Mouse (Mus musculus): Measurements from ENCODE around the gene Usp54.

The Usp54 gene

DNA sequence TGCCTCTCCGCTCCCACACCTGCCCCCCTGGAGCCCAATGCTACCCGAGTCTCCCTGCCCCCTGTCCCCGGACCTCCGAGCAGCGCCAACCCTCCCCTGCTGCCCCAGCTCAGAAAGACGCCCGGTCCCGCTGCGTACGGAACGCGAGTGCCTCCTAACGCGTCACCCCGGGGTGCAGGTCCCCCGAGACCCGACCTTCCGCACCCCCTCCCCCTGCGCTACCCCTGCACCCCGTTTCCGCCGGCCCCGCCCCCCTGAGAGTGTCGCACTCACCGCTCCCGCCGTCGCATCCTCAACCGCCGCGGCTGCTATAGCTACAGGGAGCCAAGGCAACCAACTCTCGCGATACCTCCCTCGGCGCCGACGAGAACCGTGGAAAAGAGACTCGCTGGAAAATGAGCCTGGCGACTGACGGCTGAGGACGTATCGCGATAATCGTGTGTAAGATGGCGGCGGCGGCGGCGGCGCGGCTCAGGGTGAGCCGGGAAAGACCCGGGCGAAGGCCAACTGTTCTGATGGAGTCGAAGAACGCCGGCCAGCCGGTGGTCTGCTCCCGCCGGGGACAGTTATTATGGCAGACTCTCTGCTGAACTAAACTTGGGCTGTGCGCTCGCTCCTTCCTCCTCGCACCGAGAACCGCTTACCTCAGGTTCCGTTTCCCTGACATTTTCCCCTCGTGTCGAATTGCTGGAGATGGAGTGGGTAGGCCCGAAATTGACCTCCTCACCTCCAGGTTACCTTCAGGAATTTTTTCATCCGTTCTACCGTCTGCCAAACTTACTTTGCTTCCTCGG is at the start of gene Usp54:
TSS of gene Usp54 (minus strand) at position 420 of the 794 bp plus-strand sequence.
- DNase-seq (ENCODE audit: low spot score), result peak; percentile 96

DNA sequence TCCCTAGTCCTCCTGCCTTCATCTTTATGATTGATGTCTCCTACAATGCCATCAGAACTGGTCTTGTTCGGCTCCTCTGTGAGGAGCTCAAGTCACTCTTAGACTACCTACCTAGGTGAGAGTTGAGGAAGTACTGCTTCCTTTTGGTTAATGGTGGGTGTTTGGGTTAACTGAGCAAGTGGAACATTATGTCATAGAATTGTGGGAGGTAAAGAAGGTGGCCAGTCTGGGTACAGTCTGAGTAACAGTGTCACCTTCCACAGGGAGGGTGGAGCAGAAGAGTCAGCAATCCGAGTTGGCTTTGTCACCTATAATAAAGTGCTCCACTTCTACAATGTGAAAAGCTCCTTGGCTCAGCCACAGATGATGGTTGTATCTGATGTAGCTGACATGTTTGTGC is 48.1 kb upstream of the Usp54 start:
- no peak for DNase-seq (ENCODE audit: low spot score)

DNA sequence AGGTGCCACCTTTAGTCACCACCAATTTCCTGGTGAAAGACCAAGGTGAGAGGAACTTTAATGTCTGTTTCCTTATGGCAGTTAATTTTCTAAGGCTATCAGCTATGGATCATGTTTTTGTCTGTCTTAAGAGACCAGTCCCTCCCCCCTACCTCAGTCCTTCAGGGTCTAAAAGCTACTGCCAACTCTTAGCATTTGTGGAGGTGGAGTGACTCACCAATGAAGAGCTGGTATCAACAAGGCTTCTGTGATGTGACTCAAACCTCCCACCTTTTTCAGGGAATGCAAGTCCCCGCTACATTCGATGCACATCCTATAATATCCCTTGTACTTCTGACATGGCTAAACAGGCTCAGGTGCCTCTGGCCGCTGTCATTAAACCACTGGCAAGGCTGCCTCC is 45.7 kb upstream of the Usp54 start:
- DNase-seq (ENCODE audit: low spot score), result no peak

DNA sequence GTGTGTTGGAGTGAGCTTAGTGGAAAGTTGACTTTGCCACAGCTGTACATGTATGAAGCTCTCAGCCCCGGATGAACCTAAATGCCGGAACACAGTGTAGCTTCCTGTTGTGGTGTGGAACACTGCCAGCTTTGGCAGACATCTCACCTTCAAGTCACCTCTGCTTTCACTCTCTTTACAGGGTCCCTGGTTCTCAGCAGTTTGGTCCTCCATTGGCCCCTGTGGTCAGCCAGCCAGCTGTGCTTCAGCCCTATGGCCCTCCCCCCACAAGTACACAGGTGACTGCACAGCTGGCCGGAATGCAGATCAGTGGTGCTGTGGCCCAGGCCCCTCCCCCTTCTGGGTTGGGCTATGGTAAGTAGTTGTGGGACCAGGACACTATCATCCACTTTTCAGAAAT is 41.6 kb upstream of the Usp54 start:
- no peak for DNase-seq (ENCODE audit: low spot score)

DNA sequence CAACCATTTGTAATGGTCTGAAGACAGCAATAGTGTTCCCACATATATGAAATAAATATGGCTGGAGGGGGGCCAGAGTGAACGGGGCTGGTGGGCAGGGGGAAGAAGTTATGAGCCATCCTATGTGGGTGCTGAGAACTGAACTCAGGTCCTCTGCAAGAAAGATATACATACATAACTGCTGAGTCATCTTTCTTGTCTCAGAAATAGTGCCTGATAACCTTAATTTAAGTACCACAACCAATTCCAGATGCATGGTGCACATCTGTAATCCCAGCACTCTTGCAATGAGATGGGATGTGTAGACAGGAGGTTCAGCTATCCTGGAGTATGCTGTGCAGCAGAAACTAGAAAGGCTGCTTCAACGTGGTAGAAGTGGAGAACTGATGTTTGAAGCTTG is 40.9 kb upstream of the Usp54 start:
- no peak for DNase-seq (ENCODE audit: low spot score)

DNA sequence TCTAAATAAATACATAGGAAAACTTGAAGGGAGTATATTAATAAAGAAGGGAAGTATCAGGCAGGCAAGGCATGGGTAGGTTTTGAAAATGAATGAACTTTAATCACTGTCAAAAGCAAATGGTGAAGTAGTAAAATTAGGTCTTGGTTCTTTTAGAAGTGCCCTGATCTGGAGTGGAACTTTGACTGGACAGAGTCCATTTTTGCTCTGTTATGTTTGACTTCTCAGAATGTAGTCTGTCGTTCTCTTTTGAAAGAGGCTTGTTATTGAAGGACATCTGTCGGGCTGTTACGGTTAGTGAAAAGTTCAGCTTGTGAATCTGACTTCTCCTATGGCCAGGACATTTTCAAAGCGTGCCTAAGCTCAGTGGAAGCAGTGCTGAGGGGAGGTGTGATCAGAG is 37.0 kb upstream of the Usp54 start:
- no peak for DNase-seq (ENCODE audit: low spot score)

DNA sequence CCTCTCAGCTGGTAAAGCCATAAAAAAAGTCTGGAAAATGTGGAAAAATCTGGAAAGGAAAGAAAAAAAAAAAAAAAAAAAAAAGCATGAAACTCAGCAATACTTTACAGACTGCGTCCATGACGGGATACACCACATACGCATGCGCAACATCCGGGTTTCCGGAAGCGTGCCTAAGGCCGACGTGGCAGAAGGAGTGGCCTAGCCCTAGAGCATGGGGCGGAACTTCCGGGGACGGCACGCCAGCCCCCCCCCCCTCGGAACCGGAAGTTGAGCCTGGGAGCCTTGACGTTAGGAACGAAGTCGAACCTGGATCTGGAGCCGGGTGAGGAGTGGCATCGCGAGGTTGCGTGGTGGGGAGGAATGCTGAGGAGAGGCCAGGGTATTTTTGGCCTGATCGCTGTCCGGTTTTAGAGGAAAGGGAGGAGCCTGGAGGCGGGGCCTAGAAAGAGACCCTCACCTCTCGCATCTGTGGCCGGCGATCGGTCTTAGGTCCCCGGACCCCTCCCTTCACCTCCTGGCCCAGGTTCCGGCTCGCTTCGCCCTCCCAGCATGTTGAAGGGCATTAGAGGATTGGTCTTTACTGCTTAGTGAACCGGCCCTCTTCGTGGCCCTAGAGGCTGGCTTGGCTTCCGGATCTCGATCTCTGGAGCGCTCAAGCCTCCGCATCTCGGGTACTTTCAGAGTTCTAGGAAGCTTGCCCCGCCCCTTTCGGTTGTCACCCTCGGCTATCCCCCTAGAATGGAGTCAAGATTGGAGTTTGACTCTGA is 33.4 kb upstream of the Usp54 start, which contains the start of gene Sec24c:
TSS of gene Sec24c (plus strand) at position 245 of the 770 bp plus-strand sequence.
- DNase-seq (ENCODE audit: low spot score), result peak; percentile 99

DNA sequence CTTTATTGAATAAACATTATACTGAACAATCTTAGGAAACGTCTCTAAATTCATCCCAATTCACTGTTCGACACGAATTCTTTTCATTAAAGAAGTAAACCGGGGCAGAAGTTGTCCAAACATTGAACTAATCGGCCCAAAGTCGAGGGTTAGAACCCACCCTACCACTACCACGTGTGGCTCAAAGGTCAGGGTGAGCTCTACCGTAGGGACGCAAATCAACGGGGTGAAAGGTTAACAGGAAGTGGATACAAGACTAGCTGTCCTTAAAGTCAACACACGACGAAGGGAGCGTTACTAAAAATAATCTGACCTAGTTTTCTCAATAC is 32.8 kb upstream of the Usp54 start:
- DNase-seq (ENCODE audit: low spot score), result peak; percentile 88

DNA sequence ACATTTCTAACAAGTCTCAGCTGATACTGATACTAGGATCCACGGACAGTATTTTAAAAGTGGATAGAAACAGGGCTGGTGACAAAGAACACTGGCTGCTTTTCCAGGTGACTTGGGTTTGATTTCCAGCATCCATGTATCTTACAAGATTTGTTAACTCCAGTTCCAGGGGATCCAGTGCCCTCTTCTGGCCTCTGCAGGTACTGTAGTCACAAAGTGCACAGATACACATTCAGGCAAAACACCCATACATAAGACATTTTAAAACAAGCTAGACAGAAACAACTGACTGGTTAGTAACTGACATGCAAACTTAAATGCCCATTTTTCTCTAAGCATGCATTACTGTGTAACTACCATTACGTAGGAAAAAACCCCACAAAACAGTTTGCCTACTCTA is 32.1 kb upstream of the Usp54 start:
- DNase-seq (ENCODE audit: low spot score), result no peak

DNA sequence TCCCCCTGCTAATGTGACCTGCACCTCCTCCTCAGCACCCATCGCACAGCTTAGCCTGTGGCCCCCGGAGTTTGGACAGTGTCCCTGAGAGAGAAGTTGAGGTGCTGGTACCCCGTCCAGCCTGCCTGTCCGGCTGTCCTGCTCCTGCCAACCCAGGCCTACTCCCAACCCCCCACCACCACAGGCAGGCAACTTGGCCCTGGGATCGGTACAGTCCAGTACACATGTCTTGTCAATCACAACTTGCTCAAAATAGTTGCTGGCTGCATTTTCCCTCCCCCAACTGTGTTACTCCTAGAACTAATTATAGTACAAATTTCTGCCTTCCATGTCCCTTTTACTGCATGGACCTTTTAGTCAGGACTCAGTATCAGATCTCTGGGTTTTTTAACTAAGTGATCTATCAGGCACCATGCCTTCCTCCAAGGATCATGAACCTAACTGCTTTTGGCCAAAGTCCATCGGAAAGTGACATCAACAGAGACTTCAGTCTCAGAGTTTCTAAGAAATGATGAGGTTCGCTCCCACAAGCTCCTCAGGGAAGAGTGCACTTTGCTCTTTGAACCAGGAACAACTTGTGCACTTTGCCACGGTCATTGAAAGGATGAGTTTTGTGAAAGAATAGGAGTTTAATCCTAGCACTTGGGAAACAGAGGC is 27.4 kb upstream of the Usp54 start, which contains the start of gene Synpo2l:
TSS of gene Synpo2l (minus strand) at position 201 of the 657 bp plus-strand sequence.
- peak; percentile 74 for DNase-seq (ENCODE audit: low spot score)

DNA sequence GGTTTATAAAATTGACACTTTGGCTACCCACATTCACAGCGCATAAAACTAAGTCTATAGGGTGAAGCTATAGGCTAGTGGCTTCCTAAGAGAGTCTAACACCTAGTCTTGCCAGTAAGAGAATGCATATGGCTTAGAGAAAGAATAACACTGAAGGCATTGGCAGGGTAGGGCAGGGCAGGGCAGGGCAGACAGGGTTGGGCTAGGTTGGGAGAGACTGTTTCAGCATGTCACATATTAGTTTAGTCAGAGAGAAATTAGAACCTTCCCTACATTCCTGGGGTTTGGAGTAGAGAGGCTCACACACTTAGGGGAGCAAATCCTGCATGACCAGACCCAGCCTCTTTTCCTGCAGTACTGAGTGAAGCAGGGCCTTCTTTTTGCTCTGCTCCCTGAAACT is 26.6 kb upstream of the Usp54 start:
- DNase-seq (ENCODE audit: low spot score), result no peak

DNA sequence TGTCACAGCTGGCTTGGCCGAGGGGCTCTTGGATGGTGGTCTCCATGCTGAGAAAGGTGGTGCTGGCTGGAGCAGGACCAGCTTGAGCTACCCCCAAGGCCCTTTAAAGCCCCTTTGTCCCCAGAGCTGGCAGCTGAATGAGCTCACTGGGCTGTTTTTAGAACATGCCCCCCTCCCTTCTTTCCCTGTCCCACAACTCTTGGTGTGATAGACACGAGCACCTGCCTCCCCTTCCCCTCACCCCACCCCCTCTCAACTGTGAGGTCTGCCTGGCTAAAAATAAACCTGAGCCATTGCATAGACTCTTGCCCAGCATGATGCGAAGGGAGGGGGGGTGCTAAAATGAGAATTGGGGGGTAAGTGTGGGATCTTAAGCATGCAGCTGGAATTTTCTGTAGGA is 23.6 kb upstream of the Usp54 start:
- DNase-seq (ENCODE audit: low spot score), result no peak

DNA sequence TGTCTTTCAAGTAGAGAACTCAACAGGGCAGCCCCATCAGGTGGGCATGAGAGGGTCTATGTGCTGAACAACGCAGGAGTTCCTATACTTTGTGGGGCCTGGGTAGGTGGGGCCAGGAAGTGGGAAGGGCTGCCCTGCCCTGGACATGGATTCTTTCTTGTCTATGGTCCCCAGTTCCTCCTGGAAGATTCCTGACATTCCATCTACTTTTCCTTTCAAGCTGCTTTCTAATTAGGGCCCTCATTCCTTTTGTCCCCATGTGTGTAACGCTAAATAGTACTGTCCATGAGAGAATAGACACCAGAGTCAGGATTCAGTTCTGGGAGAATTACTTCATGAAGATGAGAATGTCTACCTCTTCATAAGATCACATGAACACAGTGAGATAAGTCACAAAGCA is 22.7 kb upstream of the Usp54 start:
- DNase-seq (ENCODE audit: low spot score), result no peak

DNA sequence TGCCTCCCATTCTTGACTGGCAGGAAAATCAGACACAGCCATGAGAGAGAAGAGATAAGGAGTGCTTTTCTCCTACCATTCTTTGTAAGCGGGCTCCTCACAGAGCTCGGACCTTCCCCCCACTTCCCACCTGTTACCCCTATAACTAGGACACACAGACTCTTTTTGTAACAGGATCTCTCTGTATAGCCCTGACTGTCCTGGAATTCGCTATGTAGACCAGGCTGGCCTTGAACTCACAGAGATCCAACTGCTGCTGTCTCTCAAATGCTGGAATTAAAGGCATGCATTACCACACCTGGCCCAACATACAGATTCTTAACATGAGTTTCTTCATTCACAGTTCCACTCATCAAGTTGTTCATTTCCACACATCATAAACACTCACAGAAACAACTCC is 21.9 kb upstream of the Usp54 start:
- no peak for DNase-seq (ENCODE audit: low spot score)

DNA sequence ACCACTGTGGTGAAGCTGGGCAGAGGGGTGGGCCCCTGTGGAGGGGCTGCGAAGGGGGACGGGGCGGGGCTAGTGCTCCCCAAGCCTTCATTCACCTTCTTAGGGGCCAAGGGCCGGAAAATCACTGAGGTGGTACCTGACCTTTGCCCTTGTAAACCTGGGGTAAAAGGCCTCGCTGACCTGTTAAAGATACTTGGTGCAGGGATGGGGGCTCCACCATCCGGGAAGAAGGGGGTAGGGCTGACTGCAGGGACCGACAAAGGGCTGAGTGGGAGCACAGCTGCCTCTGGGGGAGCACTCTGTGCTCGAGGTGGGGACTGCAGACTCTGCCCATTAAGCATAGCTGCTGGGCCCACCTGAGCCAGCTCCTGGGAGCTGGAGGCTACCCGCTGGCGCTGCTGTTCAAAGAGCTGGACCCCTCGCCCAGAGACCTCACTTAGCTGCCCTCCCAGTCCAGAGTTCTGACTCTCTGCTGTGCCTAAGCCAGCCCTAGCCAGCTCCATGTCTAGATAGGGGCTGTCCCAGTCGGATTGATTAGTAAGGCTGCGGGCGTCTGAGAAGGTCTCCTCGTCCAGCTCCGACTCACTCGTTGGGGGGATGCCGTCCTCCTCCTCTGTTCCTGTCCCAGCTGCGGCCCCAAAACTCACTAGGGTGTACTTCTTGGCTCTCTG is 20.9 kb upstream of the Usp54 start:
- peak; percentile 73 for DNase-seq (ENCODE audit: low spot score)

DNA sequence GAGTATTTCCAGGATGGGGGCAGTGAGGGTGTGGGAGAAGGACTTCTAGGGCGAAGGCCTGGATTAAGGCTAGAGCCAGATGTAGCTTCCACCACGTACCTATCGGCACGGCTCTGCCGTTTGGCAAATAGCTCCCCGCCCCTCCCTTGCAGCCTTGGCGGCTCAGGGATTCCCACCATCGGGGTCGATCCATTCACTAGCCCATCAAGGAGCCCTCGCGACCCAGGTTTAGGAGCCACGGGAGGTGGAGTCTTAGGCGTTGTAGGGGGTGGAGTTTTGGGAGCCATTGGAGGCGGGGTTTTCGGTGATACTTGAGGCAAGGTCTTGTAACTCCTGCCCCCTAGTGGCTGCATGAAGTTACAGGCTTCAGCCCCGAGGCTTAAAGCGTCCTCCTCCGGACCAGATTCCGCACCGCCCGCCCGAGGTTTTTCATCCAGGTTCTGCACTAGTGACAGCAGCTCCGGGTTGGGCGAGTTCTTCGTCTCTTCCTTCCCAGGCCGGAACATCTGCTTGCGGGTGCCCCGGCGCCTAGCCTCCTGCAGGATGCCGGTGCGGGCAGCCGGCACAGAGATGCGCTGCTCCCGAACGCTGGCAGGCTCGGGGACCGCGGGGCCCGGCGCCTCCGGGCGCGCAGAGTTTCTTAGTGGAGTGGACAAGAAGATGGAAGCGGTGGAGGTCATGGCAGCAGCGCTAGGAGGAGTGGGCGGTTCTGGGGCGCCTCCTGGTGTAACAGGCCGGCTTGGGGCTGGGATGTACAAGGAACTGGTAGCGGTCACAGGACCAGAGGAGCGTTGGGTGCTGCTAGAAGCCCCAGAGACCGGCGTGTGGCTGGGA is 20.2 kb upstream of the Usp54 start:
- peak; percentile 94 for DNase-seq (ENCODE audit: low spot score)

DNA sequence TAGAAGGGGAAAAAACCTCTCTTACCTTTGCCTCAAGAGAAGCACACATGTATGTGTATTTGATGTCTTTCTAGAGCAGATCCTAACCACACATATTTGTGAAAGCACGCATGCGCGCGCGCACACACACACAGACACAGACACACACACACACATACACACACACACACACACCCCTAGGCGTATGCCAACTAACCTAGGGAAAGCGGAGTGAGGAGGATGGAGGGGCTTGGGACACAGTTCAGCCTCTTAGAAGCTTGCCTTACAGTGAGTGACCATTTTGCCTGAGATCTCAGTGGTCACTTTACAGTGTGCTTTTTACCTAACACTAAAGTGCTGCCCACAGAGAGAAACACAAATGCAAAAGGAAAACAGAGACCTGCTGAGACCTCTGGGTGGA is 18.8 kb upstream of the Usp54 start:
- DNase-seq (ENCODE audit: low spot score), result no peak

DNA sequence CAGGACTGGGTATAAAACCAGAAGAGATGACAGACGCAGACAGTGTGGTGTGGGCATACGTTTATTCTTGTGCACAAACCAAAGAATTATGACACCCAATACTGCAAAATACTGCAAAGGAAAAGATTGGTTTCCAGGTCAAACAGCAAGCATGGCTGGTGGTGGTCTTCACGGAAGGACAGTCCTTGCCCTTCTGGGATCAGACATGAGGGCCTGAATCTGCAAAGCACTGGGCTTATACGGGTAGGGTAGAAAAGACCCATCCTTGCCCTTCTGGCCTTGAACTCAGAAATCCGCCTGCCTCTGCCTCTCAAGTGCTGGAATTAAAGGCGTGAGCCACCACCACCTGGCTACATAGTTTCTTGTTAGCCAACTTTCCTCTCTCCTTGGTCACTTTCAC is 18.0 kb upstream of the Usp54 start:
- no peak for DNase-seq (ENCODE audit: low spot score)

DNA sequence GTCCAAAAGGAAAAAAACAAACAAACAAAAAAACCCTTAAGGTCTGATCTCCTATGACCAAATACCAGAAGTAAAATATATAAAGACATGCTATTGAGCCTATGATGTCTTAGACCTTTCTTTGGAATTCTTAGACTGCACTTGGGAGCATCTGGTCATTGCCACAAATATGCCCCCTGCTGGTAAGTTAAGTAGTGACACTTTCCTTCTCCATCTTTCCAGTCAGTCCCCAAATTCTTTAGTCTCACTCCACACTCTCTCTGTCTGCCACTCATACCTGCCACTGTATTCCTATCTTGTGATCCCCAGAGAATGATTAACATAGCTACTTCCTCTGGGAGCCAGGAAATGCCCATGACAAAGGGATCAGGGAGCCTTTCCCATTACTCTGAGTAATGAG is 17.5 kb upstream of the Usp54 start:
- no peak for DNase-seq (ENCODE audit: low spot score)

DNA sequence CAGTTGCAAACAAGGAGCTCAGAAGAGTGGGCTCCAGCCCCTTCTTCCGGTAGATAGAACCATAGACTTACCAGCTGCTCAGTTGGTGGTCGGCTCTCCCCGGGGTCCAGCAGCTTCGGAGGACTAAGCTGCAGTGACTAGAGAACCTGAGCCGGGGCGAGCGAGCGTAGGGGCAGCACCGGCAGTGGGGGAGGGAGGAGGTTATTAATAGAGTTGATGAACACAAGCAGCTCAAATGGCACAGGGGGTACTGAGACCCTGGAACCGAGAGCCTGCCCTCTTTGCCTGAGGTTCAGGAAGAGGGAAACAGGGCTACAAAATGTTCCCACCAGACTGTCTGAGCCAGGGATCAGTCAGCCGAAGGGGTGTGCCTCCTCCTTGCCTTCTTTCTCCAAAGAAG is 15.5 kb upstream of the Usp54 start, which contains the start of gene Myoz1:
TSS of gene Myoz1 (minus strand) at position 180 of the 400 bp plus-strand sequence.
- DNase-seq (ENCODE audit: low spot score), result no peak

DNA sequence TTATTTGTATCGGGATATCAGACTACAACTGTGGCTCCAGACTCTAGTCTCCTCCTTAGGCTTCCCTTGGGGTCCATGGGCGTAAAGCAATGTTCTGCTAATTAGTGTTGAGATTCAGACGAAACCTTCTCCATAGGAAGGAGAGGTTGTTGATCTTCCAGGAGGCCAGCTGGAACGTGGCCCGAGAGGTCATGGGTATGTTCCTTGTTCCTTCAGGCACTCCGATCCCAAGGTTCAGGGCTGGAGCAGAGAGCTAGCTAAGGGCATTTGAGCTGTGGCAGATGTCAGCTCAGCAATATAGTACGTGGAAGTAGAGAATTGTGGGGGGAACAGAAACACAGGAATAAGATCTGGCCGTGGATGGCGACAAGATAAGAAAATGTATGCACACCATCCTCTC is 14.9 kb upstream of the Usp54 start:
- DNase-seq (ENCODE audit: low spot score), result no peak
